ENCODE assay signal across 33 mouse cellular contexts in the genomic region with DNA sequence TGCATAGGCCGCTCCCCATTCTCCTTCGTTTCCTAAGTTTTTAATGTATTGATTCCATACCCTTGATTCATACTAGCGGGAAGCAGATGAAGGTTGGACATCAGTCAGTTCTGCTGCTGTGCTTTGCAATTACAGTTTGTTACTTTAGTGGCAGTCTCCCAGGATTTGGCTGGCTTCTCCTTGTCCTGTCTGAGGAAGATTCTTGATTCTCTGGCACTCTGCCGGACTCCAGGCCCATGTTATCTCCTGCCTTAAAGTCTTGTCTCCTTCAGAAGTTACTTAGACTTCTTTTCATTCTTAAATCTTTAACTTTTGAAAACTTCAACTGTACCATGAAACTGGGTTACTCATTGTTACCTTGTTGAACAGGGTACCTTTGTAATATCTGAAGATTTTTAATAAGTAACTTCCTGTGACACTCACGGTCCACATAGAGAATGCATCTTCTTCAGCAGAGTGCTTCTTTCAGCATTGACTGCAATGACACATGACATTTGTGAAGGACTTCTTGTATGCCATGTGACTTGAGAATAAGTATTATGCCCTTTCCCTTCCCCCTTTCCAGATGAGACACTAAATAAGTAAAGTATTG. TPM values are rescaled to one million over a fixed set of nuclear protein-coding genes. Genes with fewer than 3 reads are reported as not detected.
A peak's percentile ranks its signal among the peaks of the same experiment; 100 is the strongest.
DNase-seq lines count a peak whose midpoint lies in the region; ATAC-seq lines count a peak whose summit lies in the region.
"Had no signal": no experiment of that assay in that cellular context is flagged by ENCODE, and none has a peak within 500 bp of the region (broad histone marks: within the 10 kb centered on the region; RNA-seq: fewer than 3 reads in every experiment).

No protein-coding gene starts in this region.

- peak; percentile 71 for DNase-seq in kidney, adult 11 months
- peak; percentile 80 to 82 for DNase-seq in kidney, postnatal 25 days
- no peak for DNase-seq in left cerebral cortex, postnatal 25 days (ENCODE audit: low spot score in 2 of 2)
- DNase-seq in thymus, postnatal 36 days = no peak
- no peak for DNase-seq in adrenal gland, adult (ENCODE audit: inconsistent age in 2 of 2, low spot score in 1 of 2)
- DNase-seq: adrenal gland, postnatal 10 days; cerebellum, adult 11 months; cerebellum, adult 9-11 months; embryo, embryonic 11 days; gastrocnemius, postnatal 25 days; liver, embryonic 13.5 days; lung, adult 18-20 months; lung, postnatal 14 days; right cerebral cortex, adult 18-20 months; spleen, adult 18-20 months; thymus, adult 2 months; thymus, postnatal 4 days had no signal

- H3K4me3 ChIP-seq in kidney, embryonic 14.5 days (ENCODE audit: low read length) = no peak overlapping the region
- no peak overlapping the region for H3K4me3 ChIP-seq in kidney, embryonic 15.5 days (replicated peaks)
- H3K4me3 ChIP-seq: embryonic facial prominence, embryonic 12.5 days; forebrain, embryonic 15.5 days; heart, embryonic 10.5 days; heart, embryonic 15.5 days; hindbrain, embryonic 12.5 days; intestine, embryonic 15.5 days; limb, embryonic 10.5 days; limb, embryonic 15.5 days; liver, embryonic 13.5 days; midbrain, embryonic 10.5 days; myocyte; neural tube, embryonic 12.5 days had no signal

- 89% methylated on average over 5 of the region's 5 CpGs for WGBS in kidney, embryonic 14.5 days
- 88% methylated on average over 5 of the region's 5 CpGs for WGBS in kidney, embryonic 15.5 days

- H3K9me3 ChIP-seq in kidney, embryonic 14.5 days (ENCODE audit: control insufficient read depth, low read length) = no peaks in the 10 kb centered on the region
- no peaks in the 10 kb centered on the region for H3K9me3 ChIP-seq in kidney, embryonic 15.5 days (replicated peaks)
- H3K9me3 ChIP-seq: embryonic facial prominence, embryonic 12.5 days; forebrain, embryonic 15.5 days; heart, embryonic 10.5 days; heart, embryonic 15.5 days; hindbrain, embryonic 12.5 days; intestine, embryonic 15.5 days; limb, embryonic 10.5 days; limb, embryonic 15.5 days; liver, embryonic 13.5 days; midbrain, embryonic 10.5 days; neural tube, embryonic 12.5 days had no signal

- H3K27ac ChIP-seq in kidney, embryonic 14.5 days (ENCODE audit: low read depth, low read length) = no peak overlapping the region
- H3K27ac ChIP-seq in kidney, embryonic 15.5 days = peak overlapping the region; percentile 54
- H3K27ac ChIP-seq: embryonic facial prominence, embryonic 12.5 days; forebrain, embryonic 15.5 days; heart, embryonic 10.5 days; heart, embryonic 15.5 days; hindbrain, embryonic 12.5 days; hindbrain, postnatal 0 days; intestine, embryonic 15.5 days; limb, embryonic 10.5 days; limb, embryonic 15.5 days; liver, embryonic 13.5 days; midbrain, embryonic 10.5 days; neural tube, embryonic 12.5 days had no signal

- intact Hi-C loops in left cerebral cortex, postnatal 25 days (cut with DNase I) = loop anchor here (10.0 kb wide), 1 partner anchor 604 kb away; no protein-coding TSS in a partner anchor

- ATAC-seq in kidney, embryonic 14.5 days (ENCODE audit: low FRiP score, low TSS enrichment) = no peak
- no peak for ATAC-seq in kidney, embryonic 15.5 days (replicated peaks; ENCODE audit: low FRiP score)
- ATAC-seq: activated CD4-positive, CD25-positive, alpha-beta regulatory T cell, adult 4 months; forebrain, embryonic 15.5 days; hindbrain, postnatal 0 days; intestine, embryonic 15.5 days had no signal

- no peak overlapping the region for H3K4me2 ChIP-seq in kidney, embryonic 14.5 days (replicated peaks; ENCODE audit: low read depth, low read length)
- no peak overlapping the region for H3K4me2 ChIP-seq in kidney, embryonic 15.5 days
- H3K4me2 ChIP-seq: embryonic facial prominence, embryonic 12.5 days; forebrain, embryonic 15.5 days; heart, embryonic 15.5 days; hindbrain, embryonic 12.5 days; intestine, embryonic 15.5 days; limb, embryonic 15.5 days; liver, embryonic 13.5 days; neural tube, embryonic 12.5 days had no signal

- H3K9ac ChIP-seq in kidney, embryonic 14.5 days (ENCODE audit: low read depth, low read length) = no peak overlapping the region
- no peak overlapping the region for H3K9ac ChIP-seq in kidney, embryonic 15.5 days
- H3K9ac ChIP-seq: embryonic facial prominence, embryonic 12.5 days; forebrain, embryonic 15.5 days; heart, embryonic 15.5 days; hindbrain, embryonic 12.5 days; intestine, embryonic 15.5 days; limb, embryonic 15.5 days; liver, embryonic 13.5 days; neural tube, embryonic 12.5 days had no signal

- no peaks in the 10 kb centered on the region; the same call in 1 of the 2 replicates for H3K36me3 ChIP-seq in kidney, embryonic 14.5 days (ENCODE audit: control insufficient read depth, insufficient read depth, low read length)
- 0 out of 2 replicates have a peak, but pooled peaks cover 5% of the 10 kb centered on the region for H3K36me3 ChIP-seq in kidney, embryonic 15.5 days
- H3K36me3 ChIP-seq: embryonic facial prominence, embryonic 12.5 days; forebrain, embryonic 15.5 days; heart, embryonic 15.5 days; hindbrain, embryonic 12.5 days; intestine, embryonic 15.5 days; liver, embryonic 13.5 days; neural tube, embryonic 12.5 days had no signal

- H3K4me1 ChIP-seq in kidney, embryonic 14.5 days (ENCODE audit: control insufficient read depth, insufficient read depth, low read length) = no peaks in the 10 kb centered on the region
- H3K4me1 ChIP-seq in kidney, embryonic 15.5 days = no peaks in the 10 kb centered on the region
- H3K4me1 ChIP-seq: embryonic facial prominence, embryonic 12.5 days; heart, embryonic 10.5 days; heart, embryonic 15.5 days; hindbrain, embryonic 12.5 days; intestine, embryonic 15.5 days; limb, embryonic 10.5 days; limb, embryonic 15.5 days; midbrain, embryonic 10.5 days; neural tube, embryonic 12.5 days had no signal

- no peaks in the 10 kb centered on the region for H3K27me3 ChIP-seq in kidney, embryonic 14.5 days (ENCODE audit: control insufficient read depth, insufficient read depth, low read length)
- no peaks in the 10 kb centered on the region for H3K27me3 ChIP-seq in kidney, embryonic 15.5 days
- H3K27me3 ChIP-seq: CH12.LX; embryonic facial prominence, embryonic 12.5 days; forebrain, embryonic 15.5 days; heart, embryonic 15.5 days; hindbrain, embryonic 12.5 days; intestine, embryonic 15.5 days; limb, embryonic 15.5 days; liver, embryonic 13.5 days; neural tube, embryonic 12.5 days had no signal

RNA-seq across cellular contexts. Expression of gene Arhgap32, which starts 52.7 kb away (rescaled TPM):
- polyA plus RNA-seq in kidney, embryonic 14.5 days (2014; fragmentation: Nextera tagmentation; extraction: Ambion mirVana) = 6.6 and 10.6 TPM in 2 replicates
- polyA plus RNA-seq in kidney, embryonic 15.5 days (2015; fragmentation: Nextera tagmentation; extraction: Ambion mirVana) = 8.4 and 8.6 TPM in 2 replicates
- total RNA-seq in left cerebral cortex, postnatal 25 days (2021) = 100 to 1,000 TPM; 444 to 458 TPM
- polyA plus RNA-seq: activated CD4-positive, CD25-positive, alpha-beta regulatory T cell, adult 4 months had no signal

Comparison
In these comparisons a context has a peak if more than half of its experiments do, and no peak if none do; other contexts are left out.
1. DNase-seq: peak in kidney, adult 11 months (single experiment) and kidney, postnatal 25 days (2 of 2); none in left cerebral cortex, postnatal 25 days (0 of 2), thymus, postnatal 36 days (0 of 2) and adrenal gland, adult (0 of 2).